Mouse (Mus musculus): ENCODE data around the gene Rps3a1. TPM values are rescaled to one million over a fixed set of nuclear protein-coding genes. Genes with fewer than 3 reads are reported as not detected.

The Rps3a1 gene
- polyA plus RNA-seq, 1 experiment, result 563 TPM

DNA sequence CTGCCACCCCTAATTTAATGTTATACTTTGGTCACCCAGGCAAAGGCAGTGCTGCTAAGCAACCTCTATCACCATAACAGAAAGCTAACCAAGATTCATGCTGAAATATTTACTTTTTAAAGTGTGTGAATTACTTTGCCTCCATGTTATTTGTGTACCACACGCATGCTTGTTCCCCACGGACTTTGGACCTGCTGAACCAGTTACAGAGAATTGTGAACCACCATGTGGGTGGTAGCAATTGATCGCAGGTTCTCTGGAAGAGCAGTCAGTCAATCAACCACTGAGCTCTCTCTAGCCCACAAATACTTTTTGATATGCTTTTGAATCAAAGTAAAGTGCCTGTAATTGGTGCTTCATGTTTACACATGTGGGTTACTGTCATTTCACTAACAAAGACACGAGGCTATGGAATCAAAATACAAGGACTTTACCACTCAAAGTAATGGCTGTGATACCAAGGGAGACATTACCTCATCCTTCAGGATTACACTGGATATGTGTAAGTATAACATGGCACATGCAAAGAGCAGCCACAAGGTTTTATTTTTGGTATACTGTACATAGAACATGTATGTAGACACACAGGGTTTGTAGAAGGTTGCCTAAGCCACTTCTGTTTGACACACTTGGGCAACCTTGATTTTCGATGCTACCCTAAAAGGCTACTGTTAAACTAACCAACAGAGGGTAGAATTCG lies 7.4 kb downstream of the Rps3a1 start:
- H3K4me3 ChIP-seq (ENCODE audit: insufficient read depth, low read depth, low read length), result no peak overlapping the region
- no peak overlapping the region for H3K27ac ChIP-seq (replicated peaks; ENCODE audit: low read depth, low read length)
- no peaks in the 10 kb centered on the region for H3K4me1 ChIP-seq (ENCODE audit: control insufficient read depth, insufficient read depth, insufficient read length, low read length)

DNA sequence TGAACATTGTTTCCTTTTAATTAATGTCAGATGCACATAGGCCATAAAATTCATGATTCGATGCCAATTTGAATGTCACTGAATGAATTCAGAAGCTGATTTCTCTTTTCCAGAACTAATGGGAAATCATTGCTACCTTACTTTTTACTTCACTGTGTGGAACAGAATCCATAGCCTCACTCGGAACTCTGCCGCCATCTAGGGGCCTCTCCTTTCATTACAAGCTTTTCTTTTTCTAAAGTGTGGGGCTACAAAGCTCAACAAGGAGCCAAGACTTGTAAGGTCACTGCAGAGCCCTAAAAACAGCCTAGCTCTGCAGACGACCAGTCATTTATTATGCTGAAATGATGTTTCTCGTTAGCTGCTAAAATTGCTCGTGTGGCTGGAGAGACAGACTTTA lies 12.7 kb downstream of the Rps3a1 start:
- no peak overlapping the region for H3K4me3 ChIP-seq (ENCODE audit: insufficient read depth, low read depth, low read length)
- no peak overlapping the region for H3K27ac ChIP-seq (replicated peaks; ENCODE audit: low read depth, low read length)

DNA sequence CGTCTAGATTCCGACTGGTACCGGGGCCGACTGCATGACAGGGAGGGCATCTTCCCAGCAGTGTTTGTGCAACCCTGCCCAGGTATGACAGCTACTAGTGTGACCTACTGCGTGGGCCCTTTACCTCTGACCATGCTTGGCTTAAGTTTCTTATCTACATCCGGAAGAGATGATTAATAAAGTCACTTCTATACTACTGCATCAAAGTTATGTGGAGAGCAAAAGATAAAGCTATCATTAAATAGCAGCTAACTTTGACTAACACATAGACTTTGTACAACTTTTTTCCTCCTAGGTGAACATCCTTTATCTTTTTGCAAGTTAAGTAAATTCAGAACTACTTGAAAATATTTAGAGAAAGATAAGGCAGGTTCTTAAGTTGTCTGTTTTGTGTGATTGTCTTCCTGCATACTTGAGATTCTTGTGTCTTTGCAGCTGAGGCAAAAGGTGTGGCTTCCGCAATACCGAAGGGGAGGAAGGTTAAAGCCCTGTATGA lies 19.2 kb downstream of the Rps3a1 start:
- no peak overlapping the region for H3K4me3 ChIP-seq (ENCODE audit: insufficient read depth, low read depth, low read length)
- H3K4me1 ChIP-seq (ENCODE audit: control insufficient read depth, insufficient read depth, insufficient read length, low read length), result no peaks in the 10 kb centered on the region
- no peak overlapping the region for H3K27ac ChIP-seq (replicated peaks; ENCODE audit: low read depth, low read length)

More for the DNA sequence above, 12.7 kb downstream of the Rps3a1 start:
- no peaks in the 10 kb centered on the region for H3K4me1 ChIP-seq (ENCODE audit: control insufficient read depth, insufficient read depth, insufficient read length, low read length)

DNA sequence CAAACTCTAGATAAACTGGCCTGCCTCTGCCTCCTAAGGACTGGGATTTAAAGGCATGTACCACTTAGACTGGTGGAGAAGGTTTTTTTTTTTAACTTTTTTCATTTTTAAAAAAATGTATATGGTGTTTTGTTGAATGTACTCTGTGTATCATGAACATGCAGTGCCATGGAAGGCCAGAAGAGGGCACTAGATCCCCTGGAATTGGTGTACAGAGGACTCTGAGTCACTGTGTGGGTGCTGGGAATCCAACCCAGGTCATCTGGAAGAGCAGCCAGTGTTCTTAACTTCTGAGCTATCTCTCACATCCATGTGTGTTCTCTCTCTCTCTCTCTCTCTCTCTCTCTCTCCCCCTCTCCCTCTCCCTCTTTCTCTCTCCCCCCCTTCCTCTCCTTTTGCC lies 20.3 kb downstream of the Rps3a1 start:
- Histone ChIP-seq H3K4me1 (ENCODE audit: control insufficient read depth, insufficient read depth, insufficient read length, low read length) (no peaks in the 10 kb centered on the region), H3K27ac (replicated peaks; ENCODE audit: low read depth, low read length) (no peak overlapping the region), H3K4me3 (ENCODE audit: insufficient read depth, low read depth, low read length) (no peak overlapping the region)

DNA sequence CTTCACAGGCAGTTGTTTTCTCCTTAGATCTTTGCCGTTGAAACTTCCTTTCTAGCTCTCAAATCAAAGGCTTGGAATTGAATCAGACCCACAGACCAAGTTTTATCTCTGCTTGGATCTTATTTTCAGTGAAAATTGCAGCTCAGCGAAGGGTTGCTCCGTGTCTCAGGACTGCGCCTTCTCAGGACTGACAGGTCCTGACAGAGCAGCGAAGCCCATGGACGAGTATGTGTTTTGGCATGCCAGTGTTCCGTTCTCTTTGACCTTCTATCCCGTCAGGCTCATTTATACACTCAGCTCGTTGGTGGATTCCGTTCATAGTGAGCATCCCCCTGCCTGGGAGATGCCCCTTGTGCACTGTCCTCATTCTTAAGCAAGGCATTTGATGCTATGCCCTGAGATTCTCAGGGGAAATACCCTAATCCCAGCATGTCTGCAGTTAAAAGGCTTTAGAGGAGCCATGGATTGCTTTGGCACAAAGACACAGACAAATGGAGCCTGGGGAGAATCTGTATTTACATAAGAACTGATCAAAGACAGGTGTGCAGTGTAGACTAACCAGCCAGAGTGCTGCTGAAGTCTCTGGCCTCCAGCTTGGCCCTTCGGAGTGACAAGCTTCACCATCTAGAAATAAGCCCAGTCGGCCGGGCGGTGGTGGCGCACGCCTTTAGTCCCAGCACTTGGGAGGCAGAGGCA lies 23.1 kb downstream of the Rps3a1 start:
- no peak overlapping the region for H3K27ac ChIP-seq (replicated peaks; ENCODE audit: low read depth, low read length)
- H3K4me1 ChIP-seq (ENCODE audit: control insufficient read depth, insufficient read depth, insufficient read length, low read length), result 0 out of 2 replicates have a peak, but pooled peaks cover 2% of the 10 kb centered on the region
- H3K4me3 ChIP-seq (ENCODE audit: insufficient read depth, low read depth, low read length), result no peak overlapping the region

DNA sequence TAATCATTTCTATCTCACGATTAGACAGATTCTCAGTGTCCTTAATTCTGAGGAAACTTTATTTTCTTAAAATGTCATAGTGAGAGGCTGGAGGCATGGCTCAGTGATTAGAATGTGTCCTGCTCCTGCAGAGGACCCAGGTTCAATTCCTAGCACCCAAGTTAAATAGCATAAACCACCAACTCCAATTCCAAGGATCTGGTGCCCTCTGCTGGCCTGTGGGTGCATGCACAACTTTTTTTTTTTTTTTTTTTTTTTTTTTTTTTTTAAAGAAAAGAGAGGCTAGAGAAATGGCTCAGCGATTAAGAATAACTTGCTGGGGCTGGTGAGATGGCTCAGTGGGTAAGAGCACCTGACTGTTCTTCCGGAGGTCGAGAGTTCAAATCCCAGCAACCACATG lies 25.6 kb downstream of the Rps3a1 start:
- 0 out of 2 replicates have a peak, but pooled peaks cover 2% of the 10 kb centered on the region for H3K4me1 ChIP-seq (ENCODE audit: control insufficient read depth, insufficient read depth, insufficient read length, low read length)
- H3K27ac ChIP-seq (replicated peaks; ENCODE audit: low read depth, low read length), result no peak overlapping the region
- no peak overlapping the region for H3K4me3 ChIP-seq (ENCODE audit: insufficient read depth, low read depth, low read length)

DNA sequence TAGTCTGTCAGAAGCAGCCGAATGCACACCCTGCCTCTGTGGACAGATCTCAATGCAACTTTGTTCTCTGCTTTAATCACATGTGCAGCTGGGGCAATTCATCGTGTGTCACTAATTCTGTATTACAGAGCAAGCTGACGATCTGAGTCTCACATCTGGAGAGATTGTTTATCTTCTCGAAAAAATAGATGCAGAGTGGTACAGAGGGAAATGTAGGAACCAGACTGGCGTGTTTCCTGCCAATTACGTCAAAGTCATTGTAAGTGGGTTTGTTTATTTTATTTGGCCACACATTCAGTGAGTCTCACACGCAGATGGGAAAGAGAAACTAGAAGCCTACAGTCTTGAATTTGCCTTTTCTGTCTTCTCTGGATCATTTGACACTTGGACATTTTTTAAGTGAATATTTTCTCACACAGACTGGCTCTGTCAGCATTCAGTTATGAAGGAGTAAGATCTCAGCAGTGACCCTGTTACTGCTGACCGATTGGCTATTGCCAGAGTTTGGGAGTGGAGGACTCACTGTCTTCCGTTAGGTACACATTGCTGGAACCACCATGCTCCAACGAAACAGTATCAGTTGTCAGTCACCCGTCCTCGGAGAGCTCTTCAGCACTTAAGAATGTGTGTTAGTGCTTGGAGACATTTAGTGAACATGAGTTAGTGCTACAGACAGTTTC lies 27.7 kb downstream of the Rps3a1 start:
- Histone ChIP-seq H3K27ac (replicated peaks; ENCODE audit: low read depth, low read length) (peak overlapping the region; percentile 86), H3K4me3 (ENCODE audit: insufficient read depth, low read depth, low read length) (peak overlapping the region; percentile 14), H3K4me1 (ENCODE audit: control insufficient read depth, insufficient read depth, insufficient read length, low read length) (0 out of 2 replicates have a peak, but pooled peaks cover 2% of the 10 kb centered on the region)

DNA sequence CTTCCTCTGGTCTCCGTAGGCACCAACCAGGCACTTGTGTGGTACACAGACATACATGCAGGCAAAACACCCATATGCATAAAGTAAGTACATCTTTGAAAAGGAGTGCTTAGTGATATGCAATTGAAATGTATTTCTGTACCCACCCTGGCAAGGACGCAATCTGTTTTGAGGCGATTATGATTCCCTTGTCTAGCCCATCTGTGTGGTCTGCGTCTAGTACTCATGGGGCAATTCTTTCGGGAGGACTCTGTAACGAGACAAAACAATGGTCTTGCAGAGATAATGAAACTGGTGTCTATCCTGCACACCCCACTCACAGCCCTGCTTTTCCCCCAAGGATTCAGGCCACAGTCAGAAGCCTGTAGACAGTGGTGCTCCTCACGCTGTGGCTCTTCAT lies 29.7 kb downstream of the Rps3a1 start:
- no peak overlapping the region for H3K4me3 ChIP-seq (ENCODE audit: insufficient read depth, low read depth, low read length)
- H3K27ac ChIP-seq (replicated peaks; ENCODE audit: low read depth, low read length), result no peak overlapping the region
- 0 out of 2 replicates have a peak, but pooled peaks cover 2% of the 10 kb centered on the region for H3K4me1 ChIP-seq (ENCODE audit: control insufficient read depth, insufficient read depth, insufficient read length, low read length)

DNA sequence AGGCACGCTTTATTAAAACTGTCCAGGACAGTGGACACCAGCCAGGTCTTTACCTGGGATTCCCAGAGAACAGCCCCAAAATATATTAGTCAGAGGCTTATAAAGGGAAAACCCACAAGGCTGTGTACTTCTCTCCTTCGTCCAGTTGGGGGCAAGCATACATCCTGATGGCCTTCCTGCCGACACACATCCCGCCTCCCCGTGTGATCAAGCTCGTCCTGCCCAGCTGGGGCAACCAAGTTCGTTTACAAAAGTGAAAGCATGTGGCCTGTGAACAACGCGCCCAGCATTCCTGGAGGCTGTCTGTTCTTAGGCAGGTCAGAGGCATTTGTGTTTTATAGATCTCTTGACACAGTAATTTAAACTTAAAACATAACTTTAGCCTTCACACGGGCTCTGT lies 32.4 kb downstream of the Rps3a1 start:
- peak overlapping the region; percentile 23; the same call in 1 of the 2 replicates for H3K4me3 ChIP-seq (ENCODE audit: insufficient read depth, low read depth, low read length)
- 0 out of 2 replicates have a peak, but pooled peaks cover under 1% of the 10 kb centered on the region for H3K4me1 ChIP-seq (ENCODE audit: control insufficient read depth, insufficient read depth, insufficient read length, low read length)
- no peak overlapping the region for H3K27ac ChIP-seq (replicated peaks; ENCODE audit: low read depth, low read length)

DNA sequence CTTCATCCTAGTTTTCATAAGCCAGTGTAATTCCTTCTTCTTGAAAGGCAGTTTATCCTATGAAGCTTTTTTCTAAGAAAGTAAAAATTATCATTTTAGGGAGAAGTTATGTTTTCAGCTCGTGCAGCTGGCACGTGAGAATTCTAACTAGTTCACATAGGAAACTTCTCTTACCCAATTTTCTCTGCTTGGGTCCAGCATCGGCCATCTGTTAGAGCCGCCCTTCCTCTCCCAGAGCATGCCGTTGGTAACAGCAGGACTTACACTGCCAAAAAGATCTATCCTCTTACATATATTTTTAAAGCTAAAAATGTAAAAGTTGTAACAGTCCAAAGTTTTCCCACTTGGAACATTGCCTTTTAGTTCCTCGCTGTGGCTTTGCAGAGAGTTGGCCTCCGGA lies 33.4 kb downstream of the Rps3a1 start:
- Histone ChIP-seq H3K4me3 (ENCODE audit: insufficient read depth, low read depth, low read length) (no peak overlapping the region), H3K4me1 (ENCODE audit: control insufficient read depth, insufficient read depth, insufficient read length, low read length) (no peaks in the 10 kb centered on the region)

DNA sequence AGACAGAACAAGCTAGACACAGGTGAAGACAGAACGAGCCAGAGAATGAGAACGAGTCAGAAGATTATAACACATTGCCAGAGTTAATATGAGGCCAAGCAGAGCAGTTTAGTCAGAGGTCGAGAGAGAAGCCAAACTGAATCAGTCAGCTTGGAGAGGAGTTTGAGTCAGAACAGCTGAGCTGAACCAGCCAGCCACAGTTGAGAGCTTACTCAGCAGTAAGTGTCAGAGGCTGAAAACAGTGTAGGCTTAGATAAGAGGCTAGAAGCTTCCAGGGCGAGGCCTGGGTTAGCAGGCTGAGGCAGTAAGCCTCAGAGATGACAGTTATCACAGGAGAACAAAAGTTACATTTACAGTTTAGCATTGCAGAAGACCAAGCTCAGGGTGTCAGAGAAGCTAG lies 33.9 kb downstream of the Rps3a1 start:
- Histone ChIP-seq H3K4me1 (ENCODE audit: control insufficient read depth, insufficient read depth, insufficient read length, low read length) (no peaks in the 10 kb centered on the region), H3K27ac (replicated peaks; ENCODE audit: low read depth, low read length) (no peak overlapping the region), H3K4me3 (ENCODE audit: insufficient read depth, low read depth, low read length) (no peak overlapping the region)

More for the DNA sequence above, 33.4 kb downstream of the Rps3a1 start:
- H3K27ac ChIP-seq (replicated peaks; ENCODE audit: low read depth, low read length), result no peak overlapping the region

DNA sequence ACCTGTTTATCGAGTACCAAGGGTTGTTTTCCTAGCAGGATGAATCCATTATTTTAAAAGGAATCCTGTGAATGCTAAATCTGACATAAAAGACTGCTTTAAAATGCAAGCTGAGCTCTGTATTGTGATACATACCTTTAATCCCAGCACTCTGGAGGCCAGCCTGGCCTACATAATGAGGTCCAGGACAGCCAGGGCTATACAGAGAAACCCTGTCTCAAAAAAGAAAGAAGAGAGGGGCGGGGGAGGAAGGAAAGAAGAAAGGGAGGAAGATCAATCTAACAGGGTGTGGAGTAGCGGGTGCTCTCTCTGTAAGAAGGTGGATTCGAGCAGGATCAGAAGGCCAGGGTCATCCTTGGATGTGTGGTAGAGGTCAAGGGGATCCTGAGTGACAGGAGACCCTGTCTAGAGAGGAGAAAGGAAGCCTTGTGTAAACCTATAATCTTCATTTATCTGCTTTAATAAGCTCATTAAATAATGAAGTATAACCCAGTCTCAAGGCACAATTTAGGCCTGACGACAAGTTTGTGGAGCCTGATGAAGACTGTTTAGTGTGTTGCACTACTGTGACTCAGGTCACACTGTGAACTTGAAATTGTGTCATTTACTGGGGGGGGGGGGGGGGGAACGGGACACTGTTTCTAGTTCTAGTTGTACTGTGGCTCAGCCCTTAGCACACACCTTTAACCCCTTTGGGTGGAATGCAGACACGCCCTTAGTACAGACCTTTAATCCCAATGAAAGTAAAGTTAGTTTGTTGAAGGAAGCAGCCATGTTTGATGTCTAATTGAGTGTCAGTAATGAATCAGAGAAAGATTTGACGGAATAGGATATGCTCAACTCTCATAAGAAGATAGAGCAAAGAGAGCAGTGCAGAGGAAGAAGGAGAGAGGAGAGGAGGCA lies 34.6 kb downstream of the Rps3a1 start:
- no peak overlapping the region for H3K4me3 ChIP-seq (ENCODE audit: insufficient read depth, low read depth, low read length)
- H3K4me1 ChIP-seq (ENCODE audit: control insufficient read depth, insufficient read depth, insufficient read length, low read length), result no peaks in the 10 kb centered on the region
- no peak overlapping the region for H3K27ac ChIP-seq (replicated peaks; ENCODE audit: low read depth, low read length)

DNA sequence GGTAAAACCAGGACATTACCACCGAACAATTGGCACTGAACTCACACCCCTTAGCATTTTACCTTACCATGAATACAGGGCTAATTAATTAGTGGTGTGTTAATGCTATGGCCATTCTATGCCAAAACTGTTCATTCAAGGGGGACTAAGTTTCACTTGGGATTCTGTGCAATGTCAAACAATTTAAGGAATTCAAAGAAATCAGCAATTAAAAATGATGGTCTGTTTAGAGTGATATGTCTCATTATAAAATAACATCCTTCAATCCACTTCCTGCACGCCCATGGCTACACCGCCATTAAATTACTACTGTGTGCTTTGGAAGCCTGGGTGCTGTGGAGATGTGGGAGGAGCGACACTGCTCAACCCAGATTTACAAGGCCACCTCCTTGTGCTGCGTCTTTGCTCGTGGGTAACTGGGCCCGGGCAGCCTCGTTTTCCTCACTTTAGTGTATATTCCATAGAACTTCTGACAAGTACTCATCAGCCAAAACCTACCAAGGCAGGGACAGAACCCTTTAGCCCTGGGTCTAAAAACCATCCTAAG lies 36.3 kb downstream of the Rps3a1 start:
- Histone ChIP-seq H3K27ac (replicated peaks; ENCODE audit: low read depth, low read length) (no peak overlapping the region), H3K4me1 (ENCODE audit: control insufficient read depth, insufficient read depth, insufficient read length, low read length) (no peaks in the 10 kb centered on the region), H3K4me3 (ENCODE audit: insufficient read depth, low read depth, low read length) (no peak overlapping the region)

DNA sequence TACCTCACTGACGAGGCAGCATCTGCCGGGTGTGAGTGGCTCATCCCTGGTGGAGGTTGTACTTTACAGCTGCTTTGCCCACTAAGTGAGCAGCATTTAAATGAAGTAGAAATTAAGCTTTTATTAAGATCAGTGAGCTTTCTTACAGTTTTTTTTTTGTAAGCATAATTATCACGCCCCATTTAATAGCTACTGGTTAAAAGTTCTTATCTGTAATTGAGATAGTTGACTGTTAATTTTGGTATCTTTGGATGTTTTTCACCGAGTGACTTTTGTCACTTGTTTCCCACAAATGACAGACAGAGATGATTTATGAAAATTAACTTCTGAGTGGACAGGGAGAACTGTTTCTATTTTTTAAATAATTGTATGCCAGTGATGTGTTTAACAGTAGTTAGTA lies 37.6 kb downstream of the Rps3a1 start:
- Histone ChIP-seq H3K27ac (replicated peaks; ENCODE audit: low read depth, low read length) (no peak overlapping the region), H3K4me1 (ENCODE audit: control insufficient read depth, insufficient read depth, insufficient read length, low read length) (no peaks in the 10 kb centered on the region), H3K4me3 (ENCODE audit: insufficient read depth, low read depth, low read length) (no peak overlapping the region)

Data from brown adipose tissue, adult 24 weeks (tissue).